Mouse (Mus musculus) heart, embryonic 12.5 days (tissue): Measurements from ENCODE around the gene Phox2b. TPM values are rescaled to one million over a fixed set of nuclear protein-coding genes. Genes with fewer than 3 reads are reported as not detected.

Experiments used
- ATAC-seq: fragments of 200-750 bp; cut with Nextera tagmentation; 2 replicates; pipeline ENCODE4 v1.8.0; 2017; ENCODE audit warnings: moderate TSS enrichment, moderate library complexity; ENCODE audit not compliant: insufficient number of reproducible peaks, low FRiP score
- H3K27ac ChIP-seq: fragments of 300-500 bp; sonication (generic); 2 replicates; pipeline ENCODE4 v1.5.1; 2016; ENCODE audit warnings: mild to moderate bottlenecking, moderate library complexity; ENCODE audit not compliant: poor library complexity, severe bottlenecking
- H3K27me3 ChIP-seq: fragments of 300-500 bp; sonication (generic); replicated peaks from 2 replicates; pipeline ENCODE4 v1.6.1; 2016; ENCODE audit warnings: mild to moderate bottlenecking, moderate library complexity
- H3K36me3 ChIP-seq: fragments of 300-500 bp; sonication (generic); 2 replicates; pipeline ENCODE4 v1.6.1; 2016; ENCODE audit warnings: mild to moderate bottlenecking, moderate library complexity
- H3K4me1 ChIP-seq: fragments of 300-500 bp; sonication (generic); replicated peaks from 2 replicates; pipeline ENCODE4 v1.6.1; 2016; ENCODE audit warnings: mild to moderate bottlenecking
- H3K4me2 ChIP-seq: fragments of 300-500 bp; sonication (generic); 2 replicates; pipeline ENCODE4 v1.6.1; 2016; ENCODE audit warnings: mild to moderate bottlenecking, moderate library complexity
- H3K4me3 ChIP-seq: fragments of 300-500 bp; sonication (generic); 2 replicates; pipeline ENCODE4 v1.5.1; 2016; ENCODE audit warnings: mild to moderate bottlenecking
- H3K9ac ChIP-seq: fragments of 300-500 bp; sonication (generic); 2 replicates; pipeline ENCODE4 v1.6.1; 2016; ENCODE audit warnings: mild to moderate bottlenecking, moderate library complexity
- H3K9me3 ChIP-seq: fragments of 300-500 bp; sonication (generic); replicated peaks from 2 replicates; pipeline ENCODE4 v1.6.1; 2016; ENCODE audit warnings: mild to moderate bottlenecking, moderate library complexity
- WGBS: fragments of 180-500 bp; shearing (Covaris S2); methylation state at CpG from one replicate; pipeline ENCODE4 v1.1.7; 2016; 5-methylcytosine and 5-hydroxymethylcytosine counted together
- polyA plus RNA-seq: library from polyadenylated mRNA; unstranded; fragments of >200 nt; fragmentation: Nextera tagmentation; extraction: Ambion mirVana; gene quantifications from 2 replicates; pipeline ENCODE4 v1.2.1, GENCODE M21; 2016

The Phox2b gene
- polyA plus RNA-seq, 1 experiment from 2014 or later = not detected

GRCm38 (mm10) chr5:67100564-67101394 lies 1.7 kb upstream of the Phox2b start:
- Histone ChIP-seq H3K4me2 (no peak overlapping the region), H3K9ac (no peak overlapping the region), H3K9me3 (no peaks in the 10 kb centered on the region), H3K4me3 (no peak overlapping the region), H3K27me3 (peaks cover 91% of the 10 kb centered on the region), H3K4me1 (peaks cover 6% of the 10 kb centered on the region), H3K27ac (no peak overlapping the region), H3K36me3 (no peaks in the 10 kb centered on the region)
- ATAC-seq = no peak
- 2% methylated on average over 34 of the region's 34 CpGs for whole genome bisulfite sequencing

GRCm38 (mm10) chr5:67099393-67100271 lies 531 bp upstream of the Phox2b start:
- no peak overlapping the region for H3K27ac ChIP-seq
- H3K9me3 ChIP-seq = no peaks in the 10 kb centered on the region
- H3K27me3 ChIP-seq = peaks cover 91% of the 10 kb centered on the region
- peaks cover 11% of the 10 kb centered on the region for H3K4me1 ChIP-seq
- no peak overlapping the region for H3K4me3 ChIP-seq
- no peak overlapping the region for H3K4me2 ChIP-seq
- no peaks in the 10 kb centered on the region for H3K36me3 ChIP-seq
- WGBS = 1% methylated on average over 32 of the region's 32 CpGs
- ATAC-seq = no peak
- no peak overlapping the region for H3K9ac ChIP-seq

GRCm38 (mm10) chr5:67098051-67098732 lies 909 bp downstream of the Phox2b start:
- peaks cover 11% of the 10 kb centered on the region for H3K4me1 ChIP-seq
- no peak overlapping the region for H3K9ac ChIP-seq
- no peak overlapping the region for H3K27ac ChIP-seq
- no peak overlapping the region for H3K4me3 ChIP-seq
- no peak for ATAC-seq
- no peaks in the 10 kb centered on the region for H3K36me3 ChIP-seq
- WGBS = 1% methylated on average over 23 of the region's 23 CpGs
- H3K4me2 ChIP-seq = no peak overlapping the region
- no peaks in the 10 kb centered on the region for H3K9me3 ChIP-seq
- H3K27me3 ChIP-seq = peaks cover 91% of the 10 kb centered on the region

GRCm38 (mm10) chr5:67097106-67098050 lies 1.7 kb downstream of the Phox2b start:
- H3K9me3 ChIP-seq = no peaks in the 10 kb centered on the region
- no peaks in the 10 kb centered on the region for H3K36me3 ChIP-seq
- ATAC-seq = no peak
- H3K27me3 ChIP-seq = peaks cover 89% of the 10 kb centered on the region
- no peak overlapping the region for H3K4me2 ChIP-seq
- no peak overlapping the region for H3K9ac ChIP-seq
- H3K4me1 ChIP-seq = peaks cover 11% of the 10 kb centered on the region
- 2% methylated on average over 41 of the region's 41 CpGs for WGBS
- no peak overlapping the region for H3K4me3 ChIP-seq
- no peak overlapping the region for H3K27ac ChIP-seq

GRCm38 (mm10) chr5:67096378-67096771 lies 2.7 kb downstream of the Phox2b start:
- peak overlapping the region; percentile 48; the same call in 1 of the 2 replicates for H3K9ac ChIP-seq

GRCm38 (mm10) chr5:67095651-67096377 lies 3.3 kb downstream of the Phox2b start:
- WGBS = 1% methylated on average over 47 of the region's 47 CpGs
- Histone ChIP-seq H3K9ac (peak overlapping the region; percentile 48; the same call in 1 of the 2 replicates), H3K27me3 (peaks cover 89% of the 10 kb centered on the region), H3K4me3 (peak overlapping the region; percentile 46), H3K36me3 (no peaks in the 10 kb centered on the region), H3K4me1 (peaks cover 11% of the 10 kb centered on the region), H3K27ac (no peak overlapping the region), H3K4me2 (peak overlapping the region; percentile 71), H3K9me3 (no peaks in the 10 kb centered on the region)
- ATAC-seq = no peak

More at GRCm38 (mm10) chr5:67096378-67096771, 2.7 kb downstream of the Phox2b start:
- Histone ChIP-seq H3K4me3 (peak overlapping the region; percentile 46), H3K36me3 (no peaks in the 10 kb centered on the region), H3K27me3 (peaks cover 89% of the 10 kb centered on the region), H3K27ac (no peak overlapping the region), H3K9me3 (no peaks in the 10 kb centered on the region), H3K4me1 (peaks cover 11% of the 10 kb centered on the region), H3K4me2 (peak overlapping the region; percentile 71)
- ATAC-seq = no peak
- under 1% methylated on average over 28 of the region's 28 CpGs for WGBS

- Histone ChIP-seq H3K27me3 (peaks cover 91% of the 10 kb centered on the region), H3K36me3 (no peaks in the 10 kb centered on the region), H3K4me1 (peaks cover 11% of the 10 kb centered on the region), H3K9ac (no peak overlapping the region), H3K4me2 (no peak overlapping the region), H3K9me3 (no peaks in the 10 kb centered on the region), H3K27ac (no peak overlapping the region), H3K4me3 (peak overlapping the region; percentile 16; the same call in 1 of the 2 replicates)
- 1% methylated on average over 15 of the region's 15 CpGs for WGBS
- no peak for ATAC-seq
These were observed 3.9 kb downstream of the Phox2b start for GRCm38 (mm10) chr5:67095153-67095552.

- Histone ChIP-seq H3K36me3 (no peaks in the 10 kb centered on the region), H3K4me2 (no peak overlapping the region), H3K27me3 (peaks cover 88% of the 10 kb centered on the region), H3K27ac (no peak overlapping the region), H3K9ac (no peak overlapping the region), H3K4me3 (no peak overlapping the region), H3K4me1 (peaks cover 11% of the 10 kb centered on the region), H3K9me3 (no peaks in the 10 kb centered on the region)
- no peak for ATAC-seq
- WGBS = 18% methylated on average over 2 of the region's 2 CpGs
These were observed 5.1 kb downstream of the Phox2b start for GRCm38 (mm10) chr5:67093991-67094390.

- Histone ChIP-seq H3K4me2 (no peak overlapping the region), H3K27me3 (peaks cover 80% of the 10 kb centered on the region), H3K9me3 (no peaks in the 10 kb centered on the region), H3K27ac (no peak overlapping the region), H3K4me3 (no peak overlapping the region), H3K4me1 (peaks cover 11% of the 10 kb centered on the region), H3K36me3 (no peaks in the 10 kb centered on the region), H3K9ac (no peak overlapping the region)
- 14% methylated on average over 4 of the region's 4 CpGs for WGBS
- ATAC-seq = no peak
These were observed 7.3 kb downstream of the Phox2b start for GRCm38 (mm10) chr5:67091766-67092165.
